Mouse (Mus musculus) pancreas, adult 10 weeks (tissue): ENCODE results near the gene Dcun1d4. TPM values are rescaled to one million over a fixed set of nuclear protein-coding genes. Genes with fewer than 3 reads are reported as not detected.

ENCODE experiments used
- polyA plus RNA-seq: library from polyadenylated mRNA; stranded (reverse); fragments of 350-450 nt; fragmentation: Illumina TruSeq; extraction: RNeasy Lipid Tissue Mini Kit (QIAGEN cat#74804); gene quantifications from one replicate; pipeline ENCODE4 v1.2.3, GENCODE M21; 2015; ENCODE audit warnings: low read depth, low replicate concordance; ENCODE audit not compliant: insufficient read depth

The Dcun1d4 gene
- polyA plus RNA-seq: 2.7 TPM

DNA sequence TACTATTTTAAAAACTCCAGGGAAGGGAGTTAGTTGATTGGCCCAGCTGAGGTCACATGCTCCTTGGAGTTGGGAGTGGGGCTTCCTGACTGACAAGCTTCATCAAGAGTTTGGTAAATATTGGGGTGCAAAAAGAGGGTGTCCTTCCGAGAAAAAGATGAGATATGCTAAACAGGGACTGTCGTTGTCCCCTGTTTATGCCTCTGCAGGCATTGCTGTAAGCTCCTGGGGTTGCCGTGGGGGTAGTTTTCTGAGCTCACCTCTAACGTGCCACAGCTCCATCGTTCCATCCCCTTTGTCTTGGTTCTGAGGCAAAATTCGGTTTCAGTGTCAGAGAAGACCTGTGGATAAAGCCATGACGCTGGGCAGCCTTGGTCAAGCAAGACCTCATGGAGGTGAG is at the start of gene Dcun1d4:
Dcun1d4 (plus strand) TSS at position 301 of the 400 bp plus-strand sequence.

Other genes starting within 250 kb of the Dcun1d4 start
- 18.1 TPM for gene Fryl, start 224.4 kb upstream of the Dcun1d4 start, polyA plus RNA-seq
- 58.3 TPM for gene Ociad1, start 188.2 kb upstream of the Dcun1d4 start, polyA plus RNA-seq
- 5.1 TPM for gene Ociad2, start 140.0 kb upstream of the Dcun1d4 start, polyA plus RNA-seq
- not detected for gene Cwh43, start 74.9 kb upstream of the Dcun1d4 start, polyA plus RNA-seq
- gene Lrrc66, start 151.5 kb downstream of the Dcun1d4 start, polyA plus RNA-seq: not detected
- gene Sgcb, start 166.8 kb downstream of the Dcun1d4 start, polyA plus RNA-seq: 2.5 TPM
- gene Spata18, start 170.4 kb downstream of the Dcun1d4 start, polyA plus RNA-seq: not detected